In genomic region chr11:58790053-58790452, GRCm38 (mm10) we compare ENCODE assay signal across 29 mouse cellular contexts. TPM values are rescaled to one million over a fixed set of nuclear protein-coding genes. Genes with fewer than 3 reads are reported as not detected.
DNase-seq lines count a peak whose midpoint lies in the region; ATAC-seq and TF ChIP-seq lines count a peak whose summit lies in the region.
"Had no signal": no experiment of that assay in that cellular context is flagged by ENCODE, and none has a peak within 500 bp of the region (broad histone marks: within the 10 kb centered on the region; RNA-seq: fewer than 3 reads in every experiment).

No protein-coding gene starts in this region.

- peak overlapping the region; percentile 87 for H3K4me2 ChIP-seq in CH12.LX (ENCODE audit: insufficient read depth, low read depth, poor library complexity, severe bottlenecking)
- H3K4me2 ChIP-seq: embryonic facial prominence, embryonic 12.5 days; embryonic facial prominence, embryonic 15.5 days; heart, embryonic 12.5 days; heart, embryonic 15.5 days; hindbrain, embryonic 14.5 days had no signal

- H3K36me3 ChIP-seq in CH12.LX (replicated peaks in 1 of 2; ENCODE audit: control insufficient read depth in 1 of 2, insufficient read depth in 1 of 2, low read length in 1 of 2): no peaks in the 10 kb centered on the region
- H3K36me3 ChIP-seq in splenic B cell, adult 2 months (ENCODE audit: control insufficient read depth, insufficient read depth, low read length, poor library complexity, severe bottlenecking): no peaks in the 10 kb centered on the region
- H3K36me3 ChIP-seq: embryonic facial prominence, embryonic 12.5 days; embryonic facial prominence, embryonic 15.5 days; heart, embryonic 12.5 days; heart, embryonic 15.5 days had no signal

- H3K79me2 ChIP-seq in CH12.LX (replicated peaks; ENCODE audit: control insufficient read depth, extremely low read depth, insufficient read depth, poor library complexity, severe bottlenecking): no peaks in the 10 kb centered on the region

- in situ Hi-C loops in CH12.LX (cut with MboI; ENCODE audit: low pct_ligation_motif_present, low pct_unique_long_range_greater_than_20kb, low sequenced_read_pairs): no loop called here

- dilution Hi-C loops in CH12.LX (cut with MboI; ENCODE audit: extremely low pct_ligation_motif_present, extremely low pct_unique_long_range_greater_than_20kb, low sequenced_read_pairs): no loop called here

- no peak for TF ChIP-seq POLR2A in CH12.LX (IDR thresholded peaks at IDR 0.05; ENCODE audit: low read depth, low read length)

- H3K4me3 ChIP-seq in CH12.LX (replicated peaks in 1 of 3; ENCODE audit: low read depth in 2 of 3, low read length in 2 of 3, poor library complexity in 1 of 3): no peak overlapping the region
- H3K4me3 ChIP-seq: embryonic facial prominence, embryonic 12.5 days; embryonic facial prominence, embryonic 15.5 days; heart, embryonic 12.5 days; heart, embryonic 15.5 days had no signal

- 0 out of 2 replicates have a peak overlapping the region, but pooled peaks have one; percentile 50 for H3K27ac ChIP-seq in CH12.LX (ENCODE audit: insufficient read depth, low read depth)
- H3K27ac ChIP-seq: embryonic facial prominence, embryonic 12.5 days; embryonic facial prominence, embryonic 15.5 days; heart, embryonic 15.5 days; hindbrain, embryonic 14.5 days; hindbrain, postnatal 0 days had no signal

- peak; percentile 93 for TF ChIP-seq EP300 in CH12.LX (IDR thresholded peaks at IDR 0.05; ENCODE audit: low read length)

- TF ChIP-seq CTCF in CH12.LX (conservative IDR thresholded peaks at IDR 0.05 in 1 of 2, IDR thresholded peaks at IDR 0.05 in 1 of 2; ENCODE audit: low read depth in 2 of 2, low read length in 2 of 2): no peak

- ATAC-seq in megakaryocyte, adult 5-6 weeks (ENCODE audit: poor library complexity, severe bottlenecking): peak; percentile 54
- ATAC-seq: activated CD4-positive, CD25-positive, alpha-beta regulatory T cell, adult 4 months; forebrain, embryonic 14.5 days; hindbrain, postnatal 0 days; inflammation-experienced regulatory T-cells, adult 6 months had no signal

- H3K9ac ChIP-seq in CH12.LX (ENCODE audit: insufficient read depth, low read depth): 0 out of 2 replicates have a peak overlapping the region, but pooled peaks have one; percentile 3
- H3K9ac ChIP-seq: embryonic facial prominence, embryonic 12.5 days; embryonic facial prominence, embryonic 15.5 days; heart, embryonic 12.5 days; heart, embryonic 15.5 days had no signal

- TF ChIP-seq RAD21 in CH12.LX (IDR thresholded peaks at IDR 0.05; ENCODE audit: low read depth, low read length): no peak

- peaks cover 11 to 31% of the 10 kb centered on the region in 2 experiments for H3K4me1 ChIP-seq in CH12.LX (ENCODE audit: control insufficient read depth in 1 of 2, insufficient read depth in 2 of 2)
- H3K4me1 ChIP-seq: embryonic facial prominence, embryonic 12.5 days; embryonic facial prominence, embryonic 15.5 days; heart, embryonic 12.5 days; heart, embryonic 15.5 days had no signal

- peak; percentile 33 to 48 for DNase-seq in spleen, postnatal 36 days (ENCODE audit: low spot score in 2 of 2)
- DNase-seq in spleen, adult 18-20 months: no peak
- DNase-seq in CH12.LX (ENCODE audit: extremely low read depth): peak; percentile 71
- DNase-seq in splenic B cell, adult 2 months (ENCODE audit: low read depth, low spot score): peak; percentile 73
- no peak for DNase-seq in right cerebral cortex, postnatal 36 days (ENCODE audit: low spot score in 2 of 2)
- DNase-seq in left cerebral cortex, adult 11 months (ENCODE audit: low spot score): no peak
- no peak for DNase-seq in ovary, postnatal 14 days (ENCODE audit: low spot score)
- DNase-seq: adrenal gland, adult 8-10 months; adrenal gland, postnatal 25 days; cerebellum, adult 18-20 months; cerebellum, adult 9-10 months; cerebellum, postnatal 14 days; gastrocnemius, postnatal 36 days; heart, adult 18-20 months; heart, postnatal 10 days; heart, postnatal 4 days had no signal

- no peaks in the 10 kb centered on the region for H3K9me3 ChIP-seq in CH12.LX (replicated peaks; ENCODE audit: low read length)
- H3K9me3 ChIP-seq: embryonic facial prominence, embryonic 12.5 days; embryonic facial prominence, embryonic 15.5 days; heart, embryonic 12.5 days; heart, embryonic 15.5 days had no signal

- no peaks in the 10 kb centered on the region for H3K27me3 ChIP-seq in CH12.LX (replicated peaks)
- no peaks in the 10 kb centered on the region for H3K27me3 ChIP-seq in splenic B cell, adult 2 months (ENCODE audit: control insufficient read depth, insufficient read depth, low read length, poor library complexity, severe bottlenecking)
- H3K27me3 ChIP-seq: embryonic facial prominence, embryonic 12.5 days; embryonic facial prominence, embryonic 15.5 days; heart, embryonic 12.5 days; heart, embryonic 15.5 days had no signal

TF ChIP-seq in CH12.LX, 34 proteins besides CTCF, POLR2A, EP300 and RAD21:
- TF ChIP-seq MEF2A (IDR thresholded peaks at IDR 0.05; ENCODE audit: borderline replicate concordance, low read depth, low read length) (peak; percentile 88; the same call in 1 of the 2 replicates), E2F4 (IDR thresholded peaks at IDR 0.05; ENCODE audit: insufficient replicate concordance, low read depth, low read length) (no peak), HCFC1 (IDR thresholded peaks at IDR 0.05; ENCODE audit: low read depth, low read length) (no peak), USF2 (conservative IDR thresholded peaks at IDR 0.05; ENCODE audit: low read depth, low read length) (no peak), JUN (IDR thresholded peaks at IDR 0.05; ENCODE audit: insufficient read depth, low read depth, low read length) (peak; percentile 86), MXI1 (IDR thresholded peaks at IDR 0.05; ENCODE audit: low read depth, low read length) (0 out of 2 replicates have a peak, but pooled peaks have one; percentile 9), UBTF (IDR thresholded peaks at IDR 0.05; ENCODE audit: low read depth, low read length) (no peak), SIN3A (IDR thresholded peaks at IDR 0.05; ENCODE audit: low read length) (no peak), IRF4 (IDR thresholded peaks at IDR 0.05; ENCODE audit: low read depth, low read length) (peak; percentile 95), ETS1 (conservative IDR thresholded peaks at IDR 0.05; ENCODE audit: low read depth, low read length) (peak; percentile 68), ZMIZ1 (IDR thresholded peaks at IDR 0.05; ENCODE audit: low read depth, low read length) (no peak), CHD1 (IDR thresholded peaks at IDR 0.05; ENCODE audit: low read depth, low read length) (no peak)
TF ChIP-seq in CH12.LX: peak in this region for 5.

RNA-seq across cellular contexts. Expression of gene Olfr314, which starts 7.3 kb away (rescaled TPM):
- total RNA-seq in CH12.LX (2012; rRNA removed) (not detected in 2 replicates), CH12.LX (2014; rRNA removed) (not detected in 2 replicates)
- polyA plus RNA-seq in CH12.LX (2012; ENCODE audit: insufficient read length, low read depth): not detected in 2 replicates
- not detected in 2 replicates for total RNA-seq in megakaryocyte, adult 5-6 weeks (2015)
- not detected in 2 replicates for total RNA-seq in megakaryocyte, adult 5-6 weeks (2017)
- total RNA-seq: adrenal gland, adult 8-10 months; adrenal gland, postnatal 25 days; gastrocnemius, adult 8-10 months; gastrocnemius, postnatal 36 days; heart, adult 18-20 months; heart, postnatal 10 days; heart, postnatal 4 days; hindbrain, postnatal 0 days had no signal
- polyA plus RNA-seq: activated CD4-positive, CD25-positive, alpha-beta regulatory T cell, adult 4 months; embryonic facial prominence, embryonic 12.5 days; embryonic facial prominence, embryonic 15.5 days; forebrain, embryonic 11.5 days; forebrain, embryonic 14.5 days; heart, embryonic 15.5 days; hindbrain, embryonic 11.5 days; hindbrain, embryonic 14.5 days; hindbrain, postnatal 0 days; inflammation-experienced regulatory T-cells, adult 6 months had no signal

RNA-seq across cellular contexts. Expression of gene Fam183b, which starts 11.7 kb away (rescaled TPM):
- total RNA-seq in CH12.LX (2012; rRNA removed) (0.67 and 0.72 TPM in 2 replicates), CH12.LX (2014; rRNA removed) (not detected in 2 replicates)
- not detected in 2 replicates for polyA plus RNA-seq in CH12.LX (2012; ENCODE audit: insufficient read length, low read depth)
- not detected in 2 replicates for total RNA-seq in megakaryocyte, adult 5-6 weeks (2015)
- total RNA-seq in megakaryocyte, adult 5-6 weeks (2017): not detected in 2 replicates
- total RNA-seq: gastrocnemius, adult 8-10 months; gastrocnemius, postnatal 36 days; heart, adult 18-20 months; heart, postnatal 4 days had no signal
- polyA plus RNA-seq: activated CD4-positive, CD25-positive, alpha-beta regulatory T cell, adult 4 months; inflammation-experienced regulatory T-cells, adult 6 months had no signal

RNA-seq across cellular contexts. Expression of gene Olfr315, which starts 17.1 kb away (rescaled TPM):
- total RNA-seq in CH12.LX (2012; rRNA removed) (not detected in 2 replicates), CH12.LX (2014; rRNA removed) (not detected in 2 replicates)
- polyA plus RNA-seq in CH12.LX (2012; ENCODE audit: insufficient read length, low read depth): not detected in 2 replicates
- total RNA-seq in megakaryocyte, adult 5-6 weeks (2015): not detected in 2 replicates
- not detected in 2 replicates for total RNA-seq in megakaryocyte, adult 5-6 weeks (2017)
- total RNA-seq: adrenal gland, adult 8-10 months; adrenal gland, postnatal 25 days; gastrocnemius, adult 8-10 months; gastrocnemius, postnatal 36 days; heart, adult 18-20 months; heart, postnatal 10 days; heart, postnatal 4 days; hindbrain, postnatal 0 days had no signal
- polyA plus RNA-seq: activated CD4-positive, CD25-positive, alpha-beta regulatory T cell, adult 4 months; embryonic facial prominence, embryonic 12.5 days; embryonic facial prominence, embryonic 15.5 days; forebrain, embryonic 11.5 days; forebrain, embryonic 14.5 days; heart, embryonic 12.5 days; heart, embryonic 15.5 days; hindbrain, embryonic 11.5 days; hindbrain, embryonic 14.5 days; hindbrain, postnatal 0 days; inflammation-experienced regulatory T-cells, adult 6 months had no signal

RNA-seq across cellular contexts. Expression of gene Olfr313, which starts 24.7 kb away (rescaled TPM):
- total RNA-seq in CH12.LX (2012; rRNA removed): 0.04 and 0.13 TPM in 2 replicates
- not detected in 2 replicates for total RNA-seq in CH12.LX (2014; rRNA removed)
- polyA plus RNA-seq in CH12.LX (2012; ENCODE audit: insufficient read length, low read depth): 0.09 and 0.10 TPM in 2 replicates
- not detected in 2 replicates for total RNA-seq in megakaryocyte, adult 5-6 weeks (2015)
- not detected in 2 replicates for total RNA-seq in megakaryocyte, adult 5-6 weeks (2017)
- total RNA-seq: adrenal gland, adult 8-10 months; adrenal gland, postnatal 25 days; gastrocnemius, adult 8-10 months; gastrocnemius, postnatal 36 days; heart, adult 18-20 months; heart, postnatal 10 days; heart, postnatal 4 days; hindbrain, postnatal 0 days had no signal
- polyA plus RNA-seq: activated CD4-positive, CD25-positive, alpha-beta regulatory T cell, adult 4 months; embryonic facial prominence, embryonic 12.5 days; forebrain, embryonic 14.5 days; heart, embryonic 12.5 days; heart, embryonic 15.5 days; hindbrain, embryonic 11.5 days; hindbrain, embryonic 14.5 days; hindbrain, postnatal 0 days; inflammation-experienced regulatory T-cells, adult 6 months had no signal

RNA-seq across cellular contexts. Expression of gene Olfr316, which starts 37.5 kb away (rescaled TPM):
- total RNA-seq in CH12.LX (2012; rRNA removed) (not detected in 2 replicates), CH12.LX (2014; rRNA removed) (not detected in 2 replicates)
- not detected in 2 replicates for polyA plus RNA-seq in CH12.LX (2012; ENCODE audit: insufficient read length, low read depth)
- not detected in 2 replicates for total RNA-seq in megakaryocyte, adult 5-6 weeks (2015)
- not detected in 2 replicates for total RNA-seq in megakaryocyte, adult 5-6 weeks (2017)
- total RNA-seq: adrenal gland, adult 8-10 months; adrenal gland, postnatal 25 days; gastrocnemius, adult 8-10 months; gastrocnemius, postnatal 36 days; heart, adult 18-20 months; heart, postnatal 10 days; heart, postnatal 4 days; hindbrain, postnatal 0 days had no signal
- polyA plus RNA-seq: activated CD4-positive, CD25-positive, alpha-beta regulatory T cell, adult 4 months; embryonic facial prominence, embryonic 12.5 days; forebrain, embryonic 11.5 days; forebrain, embryonic 14.5 days; heart, embryonic 12.5 days; heart, embryonic 15.5 days; hindbrain, embryonic 11.5 days; hindbrain, embryonic 14.5 days; hindbrain, postnatal 0 days; inflammation-experienced regulatory T-cells, adult 6 months had no signal

Comparison
In these comparisons a context has a peak if more than half of its experiments do, and no peak if none do; other contexts are left out.
1. DNase-seq: peak in spleen, postnatal 36 days (2 of 2), CH12.LX (single experiment) and splenic B cell, adult 2 months (single experiment); none in spleen, adult 18-20 months (0 of 2), right cerebral cortex, postnatal 36 days (0 of 2), left cerebral cortex, adult 11 months (single experiment) and ovary, postnatal 14 days (single experiment).